Mouse (Mus musculus) hindbrain, embryonic 11.5 days (tissue): Measurements from ENCODE around the gene Palm2. TPM values are rescaled to one million over a fixed set of nuclear protein-coding genes. Genes with fewer than 3 reads are reported as not detected.
A peak's percentile ranks its signal among the peaks of the same experiment; 100 is the strongest.
"Not testable (repeated sequence)": the region's sequence is repeated elsewhere in the genome, so short reads cannot be mapped to it uniquely, and the experiment has no call there.

ENCODE experiments used
- ATAC-seq: fragments of 200-750 bp; cut with Nextera tagmentation; 2 replicates; pipeline ENCODE4 v1.8.0; 2017; ENCODE audit warnings: mild to moderate bottlenecking, moderate TSS enrichment, moderate library complexity; ENCODE audit not compliant: low FRiP score
- DNase-seq: peaks from one replicate; pipeline ENCODE4 v3.0.0-alpha.2; 2015; ENCODE audit warnings: low spot score
- H3K27ac ChIP-seq: fragments of 300-500 bp; sonication (generic); 2 replicates; pipeline ENCODE4 v1.5.1; 2014; ENCODE audit warnings: mild to moderate bottlenecking, low read depth, low read length
- H3K27me3 ChIP-seq: fragments of 300-500 bp; sonication (generic); 2 replicates; pipeline ENCODE4 v1.6.1; 2014; ENCODE audit warnings: mild to moderate bottlenecking, low read length, moderate library complexity, mixed read lengths; ENCODE audit not compliant: control insufficient read depth, insufficient read depth
- H3K36me3 ChIP-seq: fragments of 300-500 bp; sonication (generic); 2 replicates; pipeline ENCODE4 v1.6.1; 2014; ENCODE audit warnings: mild to moderate bottlenecking, low read length, moderate library complexity, mixed read lengths; ENCODE audit not compliant: control insufficient read depth, insufficient read depth
- H3K4me1 ChIP-seq: fragments of 300-500 bp; sonication (generic); replicated peaks from 2 replicates; pipeline ENCODE4 v1.6.1; 2014; ENCODE audit warnings: low read length, mixed read lengths; ENCODE audit not compliant: control insufficient read depth, insufficient read depth
- H3K4me2 ChIP-seq: fragments of 300-500 bp; sonication (generic); replicated peaks from 2 replicates; pipeline ENCODE4 v1.6.1; 2014; ENCODE audit warnings: mild to moderate bottlenecking, low read depth, low read length
- H3K4me3 ChIP-seq: fragments of 300-500 bp; sonication (generic); 2 replicates; pipeline ENCODE4 v1.5.1; 2014; ENCODE audit warnings: low read depth, low read length
- H3K9ac ChIP-seq: fragments of 300-500 bp; sonication (generic); 2 replicates; pipeline ENCODE4 v1.6.1; 2014; ENCODE audit warnings: low read depth, low read length
- H3K9me3 ChIP-seq: fragments of 300-500 bp; sonication (generic); 2 replicates; pipeline ENCODE4 v1.6.1; 2016; ENCODE audit warnings: low read length; ENCODE audit not compliant: control insufficient read depth
- WGBS: fragments of 180-500 bp; shearing (Covaris S2); extraction: QIAGEN DNeasy Blood & Tissue Kit; methylation state at CpG from one replicate; pipeline ENCODE4 v1.1.7; 2014; 5-methylcytosine and 5-hydroxymethylcytosine counted together
- polyA plus RNA-seq: library from polyadenylated mRNA; unstranded; fragments of >200 nt; fragmentation: Nextera tagmentation; extraction: Ambion mirVana; gene quantifications from 2 replicates; pipeline ENCODE4 v1.2.1, GENCODE M21; 2014

Gene Palm2
- polyA plus RNA-seq: 2.5 and 3.6 TPM in 2 replicates

DNA sequence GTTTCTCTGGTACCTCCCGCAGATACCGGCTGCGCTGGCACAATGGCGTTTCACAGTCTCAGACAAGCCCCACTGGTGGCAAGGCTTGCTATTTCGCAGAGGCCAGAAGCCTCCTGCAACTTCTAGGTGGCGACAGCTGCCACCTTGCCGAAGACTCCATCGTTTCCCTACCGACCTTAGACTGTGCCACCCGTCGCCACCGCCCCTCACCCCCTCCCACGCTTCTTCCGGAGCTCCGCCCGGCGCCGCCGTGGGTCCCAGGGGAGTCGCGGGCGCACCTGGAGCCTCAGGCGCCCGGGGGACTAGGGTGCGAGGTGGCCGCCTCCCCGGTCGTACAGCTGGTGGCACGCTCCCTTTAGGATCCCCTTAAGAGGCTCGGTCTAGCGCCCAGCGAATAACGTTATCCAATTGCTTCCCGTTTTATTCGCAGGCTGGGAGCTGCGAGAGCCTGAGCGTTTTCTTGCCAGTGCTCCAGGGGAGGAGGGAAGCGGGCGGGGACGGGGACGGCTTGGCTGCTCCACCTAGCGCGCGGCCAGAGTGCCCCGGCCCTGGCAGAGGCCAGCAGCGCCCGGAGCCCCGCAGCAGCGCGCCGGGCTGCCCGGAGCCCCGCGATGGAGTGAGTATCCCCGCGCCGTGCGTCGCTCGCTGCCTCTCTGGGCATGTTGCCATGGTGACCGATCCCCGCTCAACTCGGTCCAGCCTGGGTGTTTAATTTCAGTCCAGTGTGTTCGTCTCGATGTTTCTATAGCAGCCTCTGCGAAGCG is at the start of gene Palm2:
Gene Palm2, plus strand, starts transcription at position 307 of the 764 bp plus-strand sequence.
- peak within 1 kb of the TSS; percentile 70 for H3K4me3 ChIP-seq
- peak within 1 kb of the TSS; percentile 99 for H3K4me2 ChIP-seq
- peak within 1 kb of the TSS; percentile 64 for H3K9ac ChIP-seq
- peaks cover 5% of the 10 kb centered on the region for H3K27me3 ChIP-seq
- WGBS: 0% methylated on average over 66 of the region's 67 CpGs
- DNase-seq (peak; percentile 82), ATAC-seq (peak; percentile 89)
- 0 out of 2 replicates have a peak within 1 kb of the TSS, but pooled peaks have one; percentile 17 for H3K27ac ChIP-seq
- no peaks in the 10 kb centered on the region for H3K9me3 ChIP-seq
- H3K36me3 ChIP-seq: no peaks in the 10 kb centered on the region
- peaks cover 4% of the 10 kb centered on the region; the same call in 1 of the 2 replicates for H3K4me1 ChIP-seq

DNA sequence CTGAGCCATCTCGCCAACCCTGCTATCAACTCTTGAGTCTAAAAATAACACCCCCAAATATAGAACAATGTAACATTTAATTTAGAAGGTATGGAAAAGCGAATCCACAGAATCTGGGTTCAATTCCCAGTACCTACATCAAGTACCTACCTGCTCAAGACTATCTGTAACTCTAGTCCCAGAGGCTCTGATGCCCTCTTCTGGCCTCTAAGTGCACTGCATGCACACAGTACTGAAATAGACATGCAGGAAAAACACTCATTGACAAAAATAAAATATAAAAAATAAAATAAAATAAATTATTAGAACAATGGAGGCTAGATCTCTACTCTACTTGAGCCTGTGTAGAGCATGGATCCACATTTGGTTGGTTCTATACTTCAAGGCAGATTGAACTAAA is 49.7 kb upstream of the Palm2 start:
- no peaks in the 10 kb centered on the region for H3K27me3 ChIP-seq
- H3K27ac ChIP-seq: no peak overlapping the region
- H3K9ac ChIP-seq: no peak overlapping the region
- WGBS: 96% methylated on average over 2 of the region's 2 CpGs
- H3K4me2 ChIP-seq: no peak overlapping the region
- DNase-seq: peak; percentile 7
- H3K36me3 ChIP-seq: no peaks in the 10 kb centered on the region
- no peak for ATAC-seq
- no peaks in the 10 kb centered on the region for H3K4me1 ChIP-seq
- H3K9me3 ChIP-seq: no peaks in the 10 kb centered on the region
- H3K4me3 ChIP-seq: no peak overlapping the region

DNA sequence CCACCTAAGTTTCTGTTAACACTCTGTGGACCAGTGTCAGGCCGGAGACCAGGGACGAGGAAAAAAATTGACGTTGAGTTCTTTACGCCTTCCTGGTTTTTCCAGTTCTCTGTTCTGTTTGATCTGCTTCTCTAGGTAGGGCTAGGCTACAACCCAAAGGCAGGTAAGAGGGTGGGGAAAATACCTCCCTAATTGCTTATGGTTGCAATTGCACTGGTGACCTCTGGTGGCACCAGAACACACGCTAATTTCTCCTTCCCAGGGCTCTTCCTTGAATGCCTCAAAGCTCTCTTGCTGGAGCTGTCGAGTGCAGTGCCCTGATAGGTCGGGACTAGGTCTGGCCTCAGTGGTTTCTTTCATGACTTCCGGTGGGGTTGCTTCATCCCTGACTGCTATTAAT is 42.9 kb upstream of the Palm2 start:
- H3K9me3 ChIP-seq: no peaks in the 10 kb centered on the region
- H3K27me3 ChIP-seq: no peaks in the 10 kb centered on the region
- ATAC-seq: no peak
- 62% methylated on average over 8 of the region's 8 CpGs for WGBS
- no peaks in the 10 kb centered on the region for H3K4me1 ChIP-seq
- H3K4me3 ChIP-seq: no peak overlapping the region
- no peaks in the 10 kb centered on the region for H3K36me3 ChIP-seq
- no peak overlapping the region for H3K9ac ChIP-seq
- no peak overlapping the region for H3K4me2 ChIP-seq
- no peak for DNase-seq
- no peak overlapping the region for H3K27ac ChIP-seq

DNA sequence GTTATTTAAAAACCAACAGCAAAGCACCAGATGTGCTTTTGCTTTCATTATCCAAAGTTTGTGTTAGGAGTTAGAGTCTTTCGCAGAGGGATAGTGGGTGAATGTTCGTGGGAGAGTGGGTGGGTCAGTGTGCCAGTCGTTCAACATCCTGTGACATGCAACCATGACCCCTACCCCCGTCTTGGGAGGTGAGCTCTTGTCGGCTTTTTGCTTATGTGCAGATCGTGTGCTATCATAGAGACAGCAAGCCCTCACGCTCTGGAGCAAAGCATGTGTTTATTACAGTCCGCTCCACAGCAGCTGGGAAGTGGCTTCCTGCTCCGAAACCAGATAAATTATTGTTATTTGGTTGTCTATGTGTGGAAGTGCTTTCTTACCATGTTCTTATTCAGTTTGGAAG is 37.6 kb upstream of the Palm2 start:
- Histone ChIP-seq H3K36me3 (no peaks in the 10 kb centered on the region), H3K4me1 (no peaks in the 10 kb centered on the region), H3K9ac (no peak overlapping the region), H3K4me2 (no peak overlapping the region), H3K27ac (no peak overlapping the region), H3K4me3 (no peak overlapping the region), H3K9me3 (no peaks in the 10 kb centered on the region), H3K27me3 (no peaks in the 10 kb centered on the region)
- DNase-seq (no peak), ATAC-seq (no peak)
- 82% methylated on average over 9 of the region's 9 CpGs for WGBS

DNA sequence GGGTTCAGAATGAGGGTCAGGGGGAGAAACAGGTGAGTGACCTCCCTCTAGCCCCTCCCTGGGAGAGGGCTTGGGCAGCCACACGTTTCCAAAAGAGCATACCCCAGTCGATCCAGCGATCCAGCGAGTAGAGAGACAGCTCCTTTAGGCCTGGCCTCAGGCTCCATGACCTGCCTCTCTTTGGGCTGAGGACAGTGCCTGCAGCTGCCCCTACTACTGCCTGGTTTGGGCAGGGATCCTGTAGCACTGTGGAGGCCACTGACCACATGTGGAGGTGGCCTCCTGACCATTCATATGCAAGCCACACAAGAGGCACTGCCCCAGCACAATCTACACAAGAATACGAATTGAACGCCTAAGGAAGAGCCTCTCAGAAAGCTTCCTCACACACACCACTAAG is 21.7 kb upstream of the Palm2 start:
- H3K36me3 ChIP-seq, H3K27ac ChIP-seq, H3K9me3 ChIP-seq, H3K4me1 ChIP-seq, DNase-seq, H3K27me3 ChIP-seq, H3K9ac ChIP-seq, H3K4me2 ChIP-seq, H3K4me3 ChIP-seq, ATAC-seq: not testable (repeated sequence)
- 32% methylated on average over 6 of the region's 6 CpGs for WGBS

- no peak overlapping the region for H3K27ac ChIP-seq
- peak; percentile 11 for DNase-seq
- no peaks in the 10 kb centered on the region for H3K9me3 ChIP-seq
- H3K4me2 ChIP-seq: no peak overlapping the region
- no peak overlapping the region for H3K4me3 ChIP-seq
- no peak overlapping the region for H3K9ac ChIP-seq
- H3K27me3 ChIP-seq: no peaks in the 10 kb centered on the region
- WGBS: 47% methylated on average over 7 of the region's 7 CpGs
- H3K36me3 ChIP-seq: no peaks in the 10 kb centered on the region
- H3K4me1 ChIP-seq: no peaks in the 10 kb centered on the region
- ATAC-seq: no peak
These were observed 21.0 kb upstream of the Palm2 start for GRCm38 (mm10) chr4:57413016-57413415.

DNA sequence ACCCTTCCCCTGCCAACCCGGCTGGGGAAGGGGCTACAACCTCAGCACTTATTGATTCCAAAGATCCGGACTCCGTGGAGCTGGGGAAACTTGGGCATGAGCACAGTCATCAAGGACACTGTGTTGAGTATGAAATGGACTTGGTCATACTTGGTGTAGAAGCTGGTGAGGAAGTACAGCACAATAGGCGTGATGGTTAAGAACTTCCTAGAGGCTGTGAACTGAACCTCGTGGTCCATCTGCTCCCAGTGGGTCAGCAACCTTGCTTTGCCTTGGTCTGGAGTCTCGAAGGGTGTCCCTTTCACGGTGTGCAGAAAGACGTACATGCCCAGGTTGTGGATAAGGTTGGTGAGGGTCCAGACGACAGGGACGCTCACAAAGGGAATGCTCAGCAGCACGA is 20.4 kb upstream of the Palm2 start:
- H3K9ac ChIP-seq, ATAC-seq, H3K36me3 ChIP-seq, H3K4me3 ChIP-seq, DNase-seq, H3K9me3 ChIP-seq, H3K4me1 ChIP-seq, H3K27ac ChIP-seq, H3K4me2 ChIP-seq, H3K27me3 ChIP-seq: not testable (repeated sequence)
- WGBS: 88% methylated on average over 11 of the region's 11 CpGs

- Histone ChIP-seq H3K9ac (no peak overlapping the region), H3K4me1 (no peaks in the 10 kb centered on the region), H3K9me3 (no peaks in the 10 kb centered on the region), H3K27ac (no peak overlapping the region), H3K4me3 (no peak overlapping the region), H3K27me3 (no peaks in the 10 kb centered on the region), H3K4me2 (no peak overlapping the region), H3K36me3 (no peaks in the 10 kb centered on the region)
- ATAC-seq: no peak
- WGBS: 84% methylated on average over 7 of the region's 7 CpGs
- DNase-seq: no peak
These were observed 10.0 kb upstream of the Palm2 start for GRCm38 (mm10) chr4:57424011-57424410.

DNA sequence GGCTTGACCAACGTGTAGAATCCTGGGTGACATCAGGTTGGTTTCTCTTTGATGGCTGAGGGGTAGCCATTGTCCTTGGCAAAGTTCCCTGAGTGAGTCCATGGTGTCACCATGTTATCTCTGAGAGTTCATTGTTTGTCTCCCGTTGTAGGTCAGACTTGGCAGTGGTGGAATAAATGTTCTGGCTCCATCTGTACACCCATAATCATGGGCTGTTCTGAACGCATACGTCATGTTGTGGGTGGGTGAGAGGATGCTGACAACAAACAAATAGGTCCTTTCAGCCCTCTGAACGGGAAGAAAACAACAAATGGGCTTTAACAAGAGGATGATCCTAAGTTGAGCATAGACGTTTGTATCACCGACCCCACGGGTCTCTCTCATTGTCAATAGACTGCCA is 5.7 kb upstream of the Palm2 start:
- no peak for ATAC-seq
- WGBS: 77% methylated on average over 8 of the region's 8 CpGs
- H3K9me3 ChIP-seq: no peaks in the 10 kb centered on the region

More for the DNA sequence above, 5.7 kb upstream of the Palm2 start:
- Histone ChIP-seq H3K4me3 (no peak overlapping the region), H3K9ac (no peak overlapping the region), H3K4me1 (no peaks in the 10 kb centered on the region), H3K4me2 (no peak overlapping the region), H3K27ac (no peak overlapping the region), H3K27me3 (no peaks in the 10 kb centered on the region; the same call in none of the 2 replicates), H3K36me3 (no peaks in the 10 kb centered on the region)
- DNase-seq: no peak
